Mouse (Mus musculus) spleen, adult 2 months (tissue): ENCODE data around the gene Nfkb1.

Experiments
- CTCF ChIP-seq: fragments of 200-500 bp; IDR thresholded peaks from 2 replicates; pipeline ENCODE4 v1.5.1; 2011; ENCODE audit warnings: mild to moderate bottlenecking, inconsistent platforms; ENCODE audit not compliant: insufficient read depth, insufficient read length, insufficient replicate concordance; ENCODE audit errors: extremely low read depth
- POLR2A ChIP-seq: fragments of 200-500 bp; IDR thresholded peaks from 2 replicates; pipeline ENCODE4 v1.6.1; 2011; ENCODE audit warnings: low read depth, low read length, inconsistent platforms

DNA sequence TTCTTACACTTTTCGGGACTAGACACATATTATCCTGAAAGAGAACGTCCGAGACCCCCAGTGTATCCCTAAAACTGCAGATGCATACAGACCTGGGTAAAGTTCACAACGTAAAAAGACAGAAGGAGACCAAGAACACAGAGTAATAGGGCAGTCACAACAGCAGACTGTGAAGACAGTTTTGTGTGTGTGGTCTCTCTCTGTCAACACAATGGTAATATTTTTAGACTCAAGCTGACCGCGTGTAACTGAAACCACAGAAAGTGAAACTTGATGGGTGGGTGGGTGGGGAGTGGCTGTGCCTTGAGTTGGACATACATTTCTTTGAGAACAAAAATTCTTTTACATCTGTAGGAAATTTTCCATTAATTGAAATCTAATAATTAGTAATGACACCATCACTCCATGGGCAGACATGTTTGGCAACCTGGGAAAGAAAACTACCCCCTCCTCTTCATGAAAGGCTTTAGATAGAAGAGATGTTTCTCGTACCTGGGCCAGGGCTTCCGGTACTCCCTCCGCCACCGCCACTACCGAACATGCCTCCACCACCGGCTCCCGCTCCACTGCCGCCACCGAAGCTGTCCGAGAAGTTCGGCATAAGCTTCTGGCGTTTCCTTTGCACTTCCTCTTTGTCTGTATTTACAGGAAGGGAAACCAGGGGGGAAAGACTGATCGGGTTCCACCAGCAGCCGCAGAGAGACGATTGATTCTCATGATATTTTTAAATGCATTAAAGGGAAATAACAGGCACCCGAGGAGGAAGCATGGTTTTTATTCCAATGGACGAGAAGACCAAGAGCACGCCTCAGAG, 83.5 kb downstream of the Nfkb1 start:
- TF ChIP-seq CTCF (no peak), POLR2A (no peak; the same call in 1 of the 2 replicates)
